Mouse (Mus musculus): Measurements from ENCODE around the gene Camta2. TPM values are rescaled to one million over a fixed set of nuclear protein-coding genes. Genes with fewer than 3 reads are reported as not detected.

Gene Camta2
- total and polyA plus RNA-seq, 3 experiments, result 32.5 to 37.9 (median 37.8) TPM

GRCm38 (mm10) chr11:70638714-70639278 lies 49.1 kb downstream of the Camta2 start, which contains the start of gene Gp1ba:
Gene Gp1ba (plus strand): TSS chr11:70639122.
- WGBS, result 6% methylated on average over 5 of the region's 5 CpGs
- Histone ChIP-seq H3K27me3 (ENCODE audit: control insufficient read depth, insufficient read depth, low read length) (no peaks in the 10 kb centered on the region), H3K9ac (ENCODE audit: low read depth, low read length) (no peak within 1 kb of the TSS), H3K79me2 (replicated peaks; ENCODE audit: control insufficient read depth, insufficient read depth, low read length) (no peaks in the 10 kb centered on the region), H3K27ac (no peak within 1 kb of the TSS), H3K36me3 (ENCODE audit: control insufficient read depth, insufficient read depth, low read length) (no peaks in the 10 kb centered on the region), H3K4me3 (no peak within 1 kb of the TSS), H3K4me1 (ENCODE audit: control insufficient read depth, insufficient read depth, low read length) (peaks cover 2% of the 10 kb centered on the region; the same call in 1 of the 2 replicates)
- intact Hi-C loops (cut with DNase I), result no loop called here
- TF ChIP-seq CTCF (IDR thresholded peaks at IDR 0.05), result no peak
- no peak for TF ChIP-seq POLR2A (IDR thresholded peaks at IDR 0.05; ENCODE audit: insufficient read depth, low read depth, low read length)
- TF ChIP-seq EP300 (IDR thresholded peaks at IDR 0.05; ENCODE audit: insufficient read depth, low read depth, low read length), result no peak
- DNase-seq, result no peak

DNA sequence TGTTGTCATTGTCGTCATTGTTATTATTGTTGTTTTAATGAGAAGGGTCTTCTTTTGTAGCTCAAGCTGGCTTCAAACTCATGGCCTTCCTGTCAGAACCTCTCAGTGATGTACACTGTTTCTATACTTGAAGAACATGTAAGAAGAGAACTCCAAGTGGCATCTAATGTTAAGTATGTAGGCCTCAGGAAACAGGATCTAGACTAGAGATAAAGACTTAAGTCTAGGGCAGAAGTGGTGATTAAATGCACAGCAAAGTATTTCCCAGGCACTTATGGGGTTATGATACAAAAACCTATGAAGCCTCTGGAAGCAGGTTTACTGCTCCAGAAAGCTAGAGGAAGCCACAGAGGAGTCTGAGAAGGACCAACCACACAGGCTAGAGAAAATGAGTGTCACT lies 49.6 kb downstream of the Camta2 start:
- WGBS, result 74% methylated on average over 1 of the region's 1 CpGs
- peaks cover 2% of the 10 kb centered on the region; the same call in 1 of the 2 replicates for H3K4me1 ChIP-seq (ENCODE audit: control insufficient read depth, insufficient read depth, low read length)

DNA sequence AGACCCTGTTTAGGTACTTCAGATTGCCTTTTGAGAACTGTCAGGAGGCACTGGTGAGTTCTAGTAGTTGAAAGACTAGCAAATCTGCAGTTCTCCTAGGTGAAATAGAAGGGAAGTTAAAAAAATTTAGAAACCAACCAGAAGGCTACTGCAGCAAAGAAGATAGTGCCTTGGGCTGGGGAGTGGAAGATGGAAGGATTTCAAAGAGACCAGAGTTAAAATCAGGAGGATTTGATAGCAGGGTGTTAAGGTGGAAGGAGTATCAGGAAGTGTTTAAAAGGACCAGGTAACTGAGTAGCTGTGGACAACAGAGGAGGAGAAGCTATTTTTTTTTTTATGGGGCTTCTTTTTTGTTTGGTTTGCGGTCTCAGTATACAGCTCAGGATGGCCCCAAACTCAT lies 50.1 kb downstream of the Camta2 start:
- no peak overlapping the region for H3K27ac ChIP-seq
- no peaks in the 10 kb centered on the region for H3K79me2 ChIP-seq (replicated peaks; ENCODE audit: control insufficient read depth, insufficient read depth, low read length)
- no peak overlapping the region for H3K4me3 ChIP-seq
- no peaks in the 10 kb centered on the region for H3K27me3 ChIP-seq (ENCODE audit: control insufficient read depth, insufficient read depth, low read length)
- H3K9ac ChIP-seq (ENCODE audit: low read depth, low read length), result no peak overlapping the region
- H3K4me1 ChIP-seq (ENCODE audit: control insufficient read depth, insufficient read depth, low read length), result peaks cover 2% of the 10 kb centered on the region; the same call in 1 of the 2 replicates
- 95% methylated on average over 1 of the region's 1 CpGs for WGBS
- TF ChIP-seq EP300 (IDR thresholded peaks at IDR 0.05; ENCODE audit: insufficient read depth, low read depth, low read length), result no peak
- no peak for TF ChIP-seq POLR2A (IDR thresholded peaks at IDR 0.05; ENCODE audit: insufficient read depth, low read depth, low read length)
- TF ChIP-seq CTCF (IDR thresholded peaks at IDR 0.05), result no peak
- H3K36me3 ChIP-seq (ENCODE audit: control insufficient read depth, insufficient read depth, low read length), result no peaks in the 10 kb centered on the region
- DNase-seq, result no peak
- intact Hi-C loops (cut with DNase I), result no loop called here

More for the DNA sequence above, 49.6 kb downstream of the Camta2 start:
- H3K36me3 ChIP-seq (ENCODE audit: control insufficient read depth, insufficient read depth, low read length), result no peaks in the 10 kb centered on the region
- no peak overlapping the region for H3K9ac ChIP-seq (ENCODE audit: low read depth, low read length)
- no peak overlapping the region for H3K27ac ChIP-seq
- no peaks in the 10 kb centered on the region for H3K79me2 ChIP-seq (replicated peaks; ENCODE audit: control insufficient read depth, insufficient read depth, low read length)
- TF ChIP-seq POLR2A (IDR thresholded peaks at IDR 0.05; ENCODE audit: insufficient read depth, low read depth, low read length), result no peak
- TF ChIP-seq CTCF (IDR thresholded peaks at IDR 0.05), result no peak
- TF ChIP-seq EP300 (IDR thresholded peaks at IDR 0.05; ENCODE audit: insufficient read depth, low read depth, low read length), result no peak
- no peak for DNase-seq
- H3K4me3 ChIP-seq, result no peak overlapping the region
- no peaks in the 10 kb centered on the region for H3K27me3 ChIP-seq (ENCODE audit: control insufficient read depth, insufficient read depth, low read length)
- intact Hi-C loops (cut with DNase I), result no loop called here

- no peak for TF ChIP-seq POLR2A (IDR thresholded peaks at IDR 0.05; ENCODE audit: insufficient read depth, low read depth, low read length)
- no peak for TF ChIP-seq EP300 (IDR thresholded peaks at IDR 0.05; ENCODE audit: insufficient read depth, low read depth, low read length)
- no peak for TF ChIP-seq CTCF (IDR thresholded peaks at IDR 0.05)
These were observed 52.3 kb downstream of the Camta2 start for GRCm38 (mm10) chr11:70635601-70636000.

GRCm38 (mm10) chr11:70630129-70630528 lies 57.8 kb downstream of the Camta2 start:
- TF ChIP-seq EP300 (IDR thresholded peaks at IDR 0.05; ENCODE audit: insufficient read depth, low read depth, low read length), result no peak
- no peak for TF ChIP-seq POLR2A (IDR thresholded peaks at IDR 0.05; ENCODE audit: insufficient read depth, low read depth, low read length)
- TF ChIP-seq CTCF (IDR thresholded peaks at IDR 0.05), result no peak
- no peak overlapping the region for H3K27ac ChIP-seq
- no peak for DNase-seq
- WGBS, result 67% methylated on average over 7 of the region's 7 CpGs
- H3K4me1 ChIP-seq (ENCODE audit: control insufficient read depth, insufficient read depth, low read length), result no peaks in the 10 kb centered on the region
- no peak overlapping the region for H3K4me3 ChIP-seq
- H3K9ac ChIP-seq (ENCODE audit: low read depth, low read length), result no peak overlapping the region
- H3K36me3 ChIP-seq (ENCODE audit: control insufficient read depth, insufficient read depth, low read length), result no peaks in the 10 kb centered on the region
- H3K27me3 ChIP-seq (ENCODE audit: control insufficient read depth, insufficient read depth, low read length), result no peaks in the 10 kb centered on the region
- intact Hi-C loops (cut with DNase I), result no loop called here
- no peaks in the 10 kb centered on the region for H3K79me2 ChIP-seq (replicated peaks; ENCODE audit: control insufficient read depth, insufficient read depth, low read length)

More at GRCm38 (mm10) chr11:70635601-70636000, 52.3 kb downstream of the Camta2 start:
- Histone ChIP-seq H3K4me3 (no peak overlapping the region), H3K9ac (ENCODE audit: low read depth, low read length) (no peak overlapping the region), H3K36me3 (ENCODE audit: control insufficient read depth, insufficient read depth, low read length) (no peaks in the 10 kb centered on the region), H3K4me1 (ENCODE audit: control insufficient read depth, insufficient read depth, low read length) (0 out of 2 replicates have a peak, but pooled peaks cover 2% of the 10 kb centered on the region), H3K27ac (no peak overlapping the region), H3K79me2 (replicated peaks; ENCODE audit: control insufficient read depth, insufficient read depth, low read length) (no peaks in the 10 kb centered on the region), H3K27me3 (ENCODE audit: control insufficient read depth, insufficient read depth, low read length) (no peaks in the 10 kb centered on the region)
- WGBS, result 78% methylated on average over 4 of the region's 4 CpGs
- intact Hi-C loops (cut with DNase I), result no loop called here
- DNase-seq, result no peak

- no peak for DNase-seq
- Histone ChIP-seq H3K79me2 (replicated peaks; ENCODE audit: control insufficient read depth, insufficient read depth, low read length) (no peaks in the 10 kb centered on the region), H3K27me3 (ENCODE audit: control insufficient read depth, insufficient read depth, low read length) (no peaks in the 10 kb centered on the region), H3K4me3 (no peak overlapping the region), H3K9ac (ENCODE audit: low read depth, low read length) (no peak overlapping the region), H3K27ac (no peak overlapping the region), H3K36me3 (ENCODE audit: control insufficient read depth, insufficient read depth, low read length) (no peaks in the 10 kb centered on the region), H3K4me1 (ENCODE audit: control insufficient read depth, insufficient read depth, low read length) (no peaks in the 10 kb centered on the region)
- WGBS, result 49% methylated on average over 5 of the region's 5 CpGs
- no peak for TF ChIP-seq EP300 (IDR thresholded peaks at IDR 0.05; ENCODE audit: insufficient read depth, low read depth, low read length)
- peak; percentile 72 for TF ChIP-seq CTCF (IDR thresholded peaks at IDR 0.05)
- intact Hi-C loops (cut with DNase I), result loop anchor here (1.0 kb wide), 1 partner anchor 126 kb away; no protein-coding TSS in a partner anchor
These were observed 58.3 kb downstream of the Camta2 start for GRCm38 (mm10) chr11:70629557-70629956.
